Mouse (Mus musculus): ENCODE data around the gene Klk8.

The Klk8 gene

DNA sequence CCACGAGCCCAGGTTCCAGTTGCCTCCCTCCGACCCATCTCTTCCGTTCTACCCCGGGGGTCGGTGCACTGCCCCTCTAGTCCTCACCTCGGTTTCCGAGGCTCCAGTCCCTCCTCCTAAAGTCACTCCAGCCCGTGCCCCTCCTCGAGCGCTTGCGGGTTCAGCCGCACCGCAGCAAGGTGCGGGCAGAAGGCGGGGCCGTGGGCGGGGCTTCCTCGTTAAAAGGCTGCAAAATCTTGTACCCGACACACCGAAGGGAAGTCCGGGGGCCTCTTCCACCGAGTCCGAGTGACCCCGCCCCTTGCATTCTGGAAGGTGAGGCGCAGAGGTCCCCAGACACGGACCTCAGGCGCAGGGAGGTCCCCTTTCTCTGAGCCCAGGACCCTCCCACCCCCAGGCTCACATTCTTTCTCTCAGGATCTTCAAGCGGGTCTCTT, at the start of gene Klk8:
Klk8 (plus strand) TSS at position 245 of the 437 bp plus-strand sequence.
- DNase-seq (ENCODE audit: inconsistent age in 2 of 2, low spot score in 1 of 2) = no peak

DNA sequence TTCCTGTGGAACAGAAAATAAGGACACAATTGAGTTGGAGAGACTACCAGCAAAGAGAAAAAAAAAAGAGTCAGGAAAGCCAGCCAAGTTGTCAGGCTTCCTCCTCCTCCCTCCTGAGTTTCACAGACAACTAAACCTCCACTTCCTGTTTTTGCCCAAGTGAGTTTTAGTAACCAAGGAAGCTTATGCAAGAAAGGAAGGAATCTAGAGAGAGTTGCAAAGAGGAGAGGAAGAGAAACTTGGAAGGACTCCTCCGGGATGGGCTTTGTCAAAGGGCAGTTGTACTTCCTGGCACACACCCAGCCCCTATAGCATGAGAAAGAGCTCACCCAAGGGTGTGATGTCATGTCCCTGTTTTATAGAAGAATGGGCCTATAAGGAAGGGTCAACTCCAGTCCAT, 49.6 kb upstream of the Klk8 start:
- peak in 1 of 2 experiments; percentile 42 for DNase-seq (ENCODE audit: inconsistent age in 2 of 2, low spot score in 1 of 2)

DNA sequence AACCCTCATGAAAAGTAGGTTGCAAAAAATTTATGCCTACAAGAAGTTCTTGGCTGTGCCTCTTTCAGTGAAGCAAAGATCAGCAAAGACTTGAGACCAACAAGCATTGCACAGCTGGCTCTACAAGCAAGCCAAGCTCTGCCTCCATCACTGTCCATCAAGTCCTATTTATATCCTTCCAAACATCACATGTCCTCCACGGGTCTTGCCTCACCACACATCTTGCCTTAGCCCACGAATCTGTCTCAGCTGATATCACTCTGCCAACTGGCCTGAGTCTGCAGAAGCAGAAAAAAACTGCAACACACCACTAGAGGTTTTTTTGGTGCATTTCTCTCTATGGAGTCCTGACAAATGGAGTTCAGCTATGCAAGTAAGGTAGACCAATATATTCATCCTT, 44.6 kb upstream of the Klk8 start:
- no peak for DNase-seq (ENCODE audit: inconsistent age in 2 of 2, low spot score in 1 of 2)

DNA sequence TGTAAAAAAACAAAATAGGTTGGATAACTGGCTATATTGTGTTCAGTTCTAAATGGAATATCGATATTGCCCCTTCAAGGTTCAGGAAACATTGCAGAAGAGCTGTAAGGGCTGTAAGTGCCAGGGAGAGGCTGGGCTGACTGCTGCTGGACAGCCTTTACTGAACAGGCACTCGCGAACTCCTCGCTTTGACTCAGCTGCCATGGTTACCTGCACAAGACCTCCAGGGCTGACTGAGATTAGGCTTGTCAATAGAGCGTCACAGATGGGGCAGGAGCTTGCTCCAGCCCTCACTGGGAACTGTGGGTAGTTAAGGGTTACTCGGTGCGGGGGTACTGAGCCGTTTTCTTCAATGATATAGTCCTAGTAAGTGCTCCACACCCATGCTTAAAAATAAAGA, 30.9 kb upstream of the Klk8 start:
- no peak for DNase-seq (ENCODE audit: inconsistent age in 2 of 2, low spot score in 1 of 2)

DNA sequence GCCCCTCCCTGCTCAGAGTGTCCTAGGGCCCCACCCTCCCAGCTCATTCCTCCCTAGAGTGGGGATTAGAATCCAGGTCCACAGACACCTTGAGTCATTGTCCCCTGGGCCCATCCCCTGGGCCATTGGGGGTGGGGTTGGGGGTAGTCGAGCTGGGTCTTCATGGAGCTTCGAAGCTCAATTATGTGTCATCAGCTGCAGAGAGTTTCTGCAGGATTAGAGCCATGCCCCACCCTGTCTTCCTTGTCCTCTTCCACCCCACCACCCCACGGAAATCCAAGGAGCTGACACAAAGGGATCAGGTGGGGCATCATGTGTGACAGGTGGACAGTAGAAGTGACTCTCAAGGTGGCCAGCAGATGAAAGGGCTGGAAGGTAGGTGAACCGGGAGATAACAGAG, 28.8 kb upstream of the Klk8 start, which contains the start of gene Klk12:
Klk12 (plus strand) TSS at position 301 of the 400 bp plus-strand sequence.
- DNase-seq (ENCODE audit: inconsistent age in 2 of 2, low spot score in 1 of 2) = no peak

DNA sequence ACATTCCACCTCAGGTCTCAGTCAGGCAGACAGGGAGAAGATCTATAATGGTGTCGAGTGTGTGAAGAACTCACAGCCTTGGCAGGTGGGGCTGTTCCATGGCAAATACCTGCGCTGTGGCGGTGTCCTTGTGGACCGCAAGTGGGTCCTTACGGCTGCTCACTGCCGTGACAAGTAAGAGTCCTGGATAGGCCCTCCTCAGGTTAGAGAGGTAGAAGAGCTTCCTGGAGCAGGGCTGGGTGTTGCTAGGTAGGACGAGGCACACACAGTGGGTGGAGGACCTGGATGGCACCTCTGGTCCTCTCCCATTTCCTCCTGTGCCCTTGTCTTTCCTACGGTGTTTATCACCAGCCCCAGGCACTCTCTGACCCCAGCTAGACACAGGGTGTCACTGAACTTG, 27.7 kb upstream of the Klk8 start:
- no peak for DNase-seq (ENCODE audit: inconsistent age in 2 of 2, low spot score in 1 of 2)

DNA sequence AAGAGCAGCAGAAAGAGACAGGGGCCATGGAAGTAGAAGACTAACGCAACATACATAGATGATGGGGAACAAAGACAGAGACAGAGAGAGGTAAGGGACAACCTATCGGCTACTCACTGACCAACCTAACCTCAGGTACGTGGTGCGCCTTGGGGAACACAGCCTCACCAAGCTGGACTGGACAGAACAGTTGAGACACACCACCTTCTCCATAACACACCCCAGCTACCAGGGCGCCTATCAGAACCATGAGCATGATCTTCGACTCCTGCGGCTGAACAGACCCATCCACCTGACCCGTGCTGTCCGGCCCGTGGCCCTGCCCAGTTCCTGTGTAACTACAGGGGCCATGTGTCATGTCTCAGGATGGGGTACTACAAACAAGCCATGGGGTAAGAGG, 26.7 kb upstream of the Klk8 start:
- no peak for DNase-seq (ENCODE audit: inconsistent age in 2 of 2, low spot score in 1 of 2)

DNA sequence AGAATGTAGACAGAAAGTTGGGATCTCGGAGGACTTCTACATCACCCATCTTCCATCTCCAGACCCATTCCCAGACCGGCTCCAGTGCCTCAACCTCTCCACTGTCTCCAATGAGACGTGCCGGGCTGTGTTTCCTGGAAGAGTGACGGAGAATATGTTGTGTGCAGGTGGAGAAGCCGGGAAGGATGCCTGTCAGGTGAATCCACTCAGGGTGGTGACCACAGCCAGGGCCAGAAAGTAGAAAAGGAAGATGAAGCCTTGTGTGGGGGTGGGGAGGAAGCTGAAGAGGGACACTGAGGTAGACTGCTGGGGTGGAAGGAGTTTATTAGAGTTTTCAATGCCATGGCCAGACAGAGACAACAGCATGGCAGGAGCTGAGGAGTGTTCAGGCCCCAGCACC, 25.5 kb upstream of the Klk8 start:
- DNase-seq (ENCODE audit: inconsistent age in 2 of 2, low spot score in 1 of 2) = no peak

DNA sequence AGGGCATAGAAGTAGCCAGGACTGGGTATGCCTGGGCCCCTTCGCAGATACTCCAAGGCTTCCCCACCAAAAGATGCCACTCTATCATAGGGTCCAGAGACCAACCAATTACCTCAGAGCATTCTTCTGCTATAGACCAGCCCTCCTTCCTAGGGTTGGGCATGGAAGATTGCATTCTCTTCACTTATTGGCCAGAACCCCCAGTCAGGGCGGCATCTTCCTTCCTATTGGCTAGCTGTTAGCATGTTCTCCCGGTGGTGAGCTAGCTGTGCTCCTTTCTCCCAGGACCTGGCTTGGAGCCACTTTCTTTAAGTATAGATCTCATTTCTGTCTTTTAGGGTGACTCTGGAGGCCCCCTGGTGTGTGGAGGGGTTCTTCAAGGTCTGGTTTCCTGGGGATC, 24.5 kb upstream of the Klk8 start:
- DNase-seq (ENCODE audit: inconsistent age in 2 of 2, low spot score in 1 of 2) = no peak

DNA sequence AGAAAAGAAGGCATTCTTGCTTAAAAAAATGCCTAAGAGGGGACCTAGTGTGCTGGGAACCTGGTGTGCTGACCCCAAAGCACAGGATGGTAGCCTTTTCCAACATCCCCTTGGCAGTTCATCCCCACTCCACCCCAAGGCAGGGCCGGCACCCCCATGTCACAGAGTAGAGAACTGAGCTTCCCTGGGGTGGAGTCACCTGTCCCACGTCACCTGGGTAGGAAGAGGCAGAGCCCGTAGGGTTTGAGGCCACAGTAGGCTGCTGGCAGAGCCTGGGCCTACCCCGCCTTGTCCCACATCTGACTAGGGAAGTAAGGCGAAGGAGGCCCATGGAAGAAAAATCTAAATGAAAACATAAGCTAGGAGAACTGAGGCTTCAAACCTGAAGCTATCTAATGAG, 23.0 kb upstream of the Klk8 start, which contains the start of gene Klk11:
Klk11 (plus strand) TSS at position 241 of the 400 bp plus-strand sequence.
- no peak for DNase-seq (ENCODE audit: inconsistent age in 2 of 2, low spot score in 1 of 2)

DNA sequence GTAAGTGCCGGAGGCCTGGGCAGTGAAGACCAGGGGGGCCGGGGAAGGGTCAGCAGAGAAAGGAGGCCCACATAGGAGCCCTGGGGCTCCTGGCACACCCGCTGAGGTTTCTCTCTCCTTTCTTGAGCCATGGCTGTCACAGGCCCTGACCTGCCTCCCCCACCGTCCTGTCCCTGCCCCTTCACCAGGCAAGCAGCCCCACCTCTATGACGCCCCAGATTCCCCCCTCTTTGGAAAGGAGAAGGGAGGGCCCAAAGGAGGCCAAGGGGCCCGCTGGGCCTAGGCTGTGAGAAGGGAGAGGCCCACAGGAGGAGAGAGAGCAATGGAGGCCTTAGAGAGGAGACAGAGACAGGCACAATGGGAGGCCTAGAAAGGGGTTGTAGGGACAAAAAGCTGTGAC, 22.6 kb upstream of the Klk8 start:
- no peak for DNase-seq (ENCODE audit: inconsistent age in 2 of 2, low spot score in 1 of 2)

DNA sequence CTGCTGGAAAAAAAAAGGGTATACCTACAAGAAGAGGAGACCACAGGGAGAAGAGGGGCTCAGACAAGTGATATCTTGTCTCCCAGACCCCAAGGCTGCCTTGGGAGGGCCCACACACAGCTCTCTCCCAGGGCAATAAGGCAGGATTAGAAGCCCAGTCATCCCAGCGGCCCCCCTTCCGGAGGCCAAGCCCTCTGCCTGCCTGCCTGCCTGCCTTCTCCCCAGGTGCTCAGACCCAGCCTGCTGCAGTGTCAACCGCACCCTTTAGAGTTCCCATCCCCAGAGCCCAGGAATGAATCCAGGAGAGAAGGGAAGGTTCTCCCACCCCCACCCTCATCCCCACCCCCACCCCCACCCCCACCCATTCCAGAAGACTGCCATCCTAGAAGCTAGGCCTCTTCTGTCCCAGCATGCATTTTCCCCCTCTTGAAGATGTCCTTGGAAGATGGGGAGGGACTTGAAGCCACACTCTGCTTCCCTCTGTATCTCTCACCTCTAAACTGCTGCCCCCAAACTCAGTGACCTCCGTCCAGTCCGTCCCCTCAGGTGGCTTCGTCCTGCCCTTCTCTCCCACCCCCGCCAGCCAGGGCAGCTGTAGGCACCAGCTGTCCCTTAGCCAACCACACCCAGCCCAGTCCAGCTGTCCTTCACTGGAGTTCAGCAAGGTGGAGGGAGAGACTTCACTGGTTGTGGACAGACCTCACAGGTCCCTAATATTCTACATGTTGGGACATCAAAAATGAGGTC, 21.9 kb upstream of the Klk8 start:
- DNase-seq (ENCODE audit: inconsistent age in 2 of 2, low spot score in 1 of 2) = no peak

DNA sequence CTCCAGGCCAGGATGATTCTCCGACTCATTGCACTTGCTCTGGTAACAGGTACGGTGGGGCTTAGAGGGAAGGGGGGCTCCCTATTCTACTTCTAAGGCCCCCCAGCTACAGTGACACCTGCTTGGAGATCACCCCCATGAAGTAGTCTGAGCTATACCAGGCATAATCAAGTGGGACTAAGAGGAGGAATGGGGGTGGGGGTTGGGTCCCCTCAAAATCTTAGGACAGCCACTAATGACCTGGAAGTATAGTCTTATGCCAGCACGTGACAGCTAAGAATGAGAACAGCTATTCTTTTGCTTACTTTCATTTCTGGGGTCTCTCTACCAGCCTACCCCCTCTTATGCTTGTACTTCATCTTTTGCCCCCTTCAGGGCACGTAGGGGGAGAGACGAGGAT, 20.9 kb upstream of the Klk8 start:
- no peak for DNase-seq (ENCODE audit: inconsistent age in 2 of 2, low spot score in 1 of 2)

DNA sequence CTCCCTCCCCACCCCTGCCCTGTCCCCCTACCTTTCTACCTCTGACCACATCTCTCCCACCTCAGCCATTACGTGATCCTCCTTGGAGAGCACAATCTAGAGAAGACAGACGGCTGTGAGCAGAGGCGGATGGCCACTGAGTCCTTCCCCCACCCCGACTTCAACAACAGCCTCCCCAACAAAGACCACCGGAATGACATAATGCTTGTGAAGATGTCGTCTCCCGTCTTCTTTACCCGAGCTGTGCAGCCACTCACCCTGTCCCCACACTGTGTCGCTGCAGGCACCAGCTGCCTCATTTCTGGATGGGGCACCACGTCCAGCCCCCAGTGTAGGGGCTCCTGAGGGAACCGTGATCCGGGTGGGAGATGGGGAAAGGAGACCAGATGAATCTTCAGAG, 20.0 kb upstream of the Klk8 start:
- no peak for DNase-seq (ENCODE audit: inconsistent age in 2 of 2, low spot score in 1 of 2)

DNA sequence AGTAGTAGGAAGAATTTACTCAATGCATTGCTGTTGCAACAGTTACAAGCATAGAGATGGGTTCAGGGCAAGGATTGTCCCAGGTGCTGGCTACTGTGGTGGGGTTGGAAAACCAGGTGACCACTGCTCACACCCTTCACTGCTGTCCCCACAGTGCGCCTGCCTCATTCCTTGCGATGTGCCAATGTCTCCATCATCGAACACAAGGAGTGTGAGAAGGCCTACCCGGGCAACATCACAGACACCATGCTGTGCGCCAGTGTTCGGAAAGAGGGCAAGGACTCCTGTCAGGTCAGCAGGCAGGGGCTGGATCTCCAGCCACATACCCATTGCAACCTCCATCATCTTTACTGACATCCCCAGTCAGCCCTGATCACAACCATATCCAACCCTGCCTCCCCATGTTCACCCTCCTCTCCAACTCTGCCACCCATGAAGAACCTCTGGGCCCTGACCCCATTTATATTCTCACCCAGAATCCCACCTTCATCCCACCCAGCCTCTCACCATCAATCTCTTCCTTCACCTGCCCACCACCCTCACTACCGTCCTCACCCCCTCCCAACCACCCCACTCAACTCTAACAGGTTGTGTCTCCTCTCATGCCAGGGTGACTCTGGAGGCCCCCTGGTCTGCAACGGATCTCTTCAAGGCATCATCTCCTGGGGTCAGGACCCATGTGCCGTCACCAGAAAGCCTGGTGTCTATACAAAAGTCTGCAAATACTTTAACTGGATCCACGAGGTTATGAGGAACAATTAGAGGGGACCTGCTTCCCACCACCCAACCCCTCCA, 19.0 kb upstream of the Klk8 start:
- DNase-seq (ENCODE audit: inconsistent age in 2 of 2, low spot score in 1 of 2) = no peak

DNA sequence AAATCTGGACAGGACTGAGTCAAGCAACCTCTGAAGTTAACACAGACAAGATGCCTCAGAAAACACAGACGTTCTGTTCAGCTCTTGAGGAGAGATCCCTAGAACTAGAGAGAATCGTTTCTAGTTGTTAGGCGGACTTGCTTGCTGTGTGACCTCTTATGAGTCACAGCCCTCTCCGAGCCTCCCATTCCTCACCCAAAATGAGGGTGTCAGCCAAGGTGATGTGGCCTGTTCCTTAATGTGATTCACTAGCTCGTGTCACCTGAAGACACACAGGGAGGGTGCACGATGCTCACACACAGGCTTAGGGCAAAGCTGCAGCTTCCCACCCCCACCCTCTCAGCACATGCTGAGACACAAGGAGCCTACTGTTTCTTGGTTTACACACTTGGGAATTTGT, 17.1 kb upstream of the Klk8 start:
- DNase-seq (ENCODE audit: inconsistent age in 2 of 2, low spot score in 1 of 2) = no peak

DNA sequence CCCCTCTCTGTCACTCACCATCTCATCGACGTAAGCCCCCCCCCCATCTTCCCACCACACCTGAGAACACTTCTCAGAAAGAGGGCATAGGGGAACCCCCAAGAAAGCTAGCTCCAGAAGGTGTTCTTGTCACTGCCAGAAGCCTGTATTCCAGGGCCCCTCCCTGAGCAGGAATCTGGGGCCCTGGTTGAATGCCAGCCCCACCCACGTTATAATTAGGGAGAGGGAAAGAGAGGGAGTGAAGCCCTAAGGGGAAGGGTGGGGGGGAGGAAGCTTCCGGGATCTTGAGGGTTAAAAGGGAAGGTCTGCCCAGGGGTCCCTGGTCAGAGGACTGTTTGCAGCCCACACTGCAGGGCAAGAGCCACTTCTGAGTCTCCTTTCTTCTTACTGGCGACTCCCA, 16.6 kb upstream of the Klk8 start, which contains the start of gene Klk10:
Klk10 (plus strand) TSS at position 290 of the 400 bp plus-strand sequence.
- no peak for DNase-seq (ENCODE audit: inconsistent age in 2 of 2, low spot score in 1 of 2)

DNA sequence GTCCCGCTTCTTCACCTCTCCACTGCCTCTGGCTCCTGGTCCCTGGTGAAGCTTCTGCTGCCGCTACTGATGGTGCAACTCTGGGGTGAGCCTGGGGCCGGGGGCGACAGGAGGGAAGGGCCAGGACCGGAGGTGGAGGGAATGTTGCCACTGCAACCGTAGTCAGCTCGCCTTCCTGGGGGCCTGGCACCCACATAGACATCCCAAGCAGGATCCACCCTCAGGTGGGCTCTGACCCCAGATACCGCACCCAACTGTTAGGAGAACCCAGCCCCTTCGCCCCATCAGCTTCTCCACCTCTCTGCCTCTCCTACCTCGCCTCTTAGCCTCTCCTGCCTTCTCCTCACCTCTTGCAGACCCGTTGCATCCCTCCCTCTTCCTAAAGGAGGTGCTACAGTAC, 15.8 kb upstream of the Klk8 start:
- DNase-seq (ENCODE audit: inconsistent age in 2 of 2, low spot score in 1 of 2) = no peak

DNA sequence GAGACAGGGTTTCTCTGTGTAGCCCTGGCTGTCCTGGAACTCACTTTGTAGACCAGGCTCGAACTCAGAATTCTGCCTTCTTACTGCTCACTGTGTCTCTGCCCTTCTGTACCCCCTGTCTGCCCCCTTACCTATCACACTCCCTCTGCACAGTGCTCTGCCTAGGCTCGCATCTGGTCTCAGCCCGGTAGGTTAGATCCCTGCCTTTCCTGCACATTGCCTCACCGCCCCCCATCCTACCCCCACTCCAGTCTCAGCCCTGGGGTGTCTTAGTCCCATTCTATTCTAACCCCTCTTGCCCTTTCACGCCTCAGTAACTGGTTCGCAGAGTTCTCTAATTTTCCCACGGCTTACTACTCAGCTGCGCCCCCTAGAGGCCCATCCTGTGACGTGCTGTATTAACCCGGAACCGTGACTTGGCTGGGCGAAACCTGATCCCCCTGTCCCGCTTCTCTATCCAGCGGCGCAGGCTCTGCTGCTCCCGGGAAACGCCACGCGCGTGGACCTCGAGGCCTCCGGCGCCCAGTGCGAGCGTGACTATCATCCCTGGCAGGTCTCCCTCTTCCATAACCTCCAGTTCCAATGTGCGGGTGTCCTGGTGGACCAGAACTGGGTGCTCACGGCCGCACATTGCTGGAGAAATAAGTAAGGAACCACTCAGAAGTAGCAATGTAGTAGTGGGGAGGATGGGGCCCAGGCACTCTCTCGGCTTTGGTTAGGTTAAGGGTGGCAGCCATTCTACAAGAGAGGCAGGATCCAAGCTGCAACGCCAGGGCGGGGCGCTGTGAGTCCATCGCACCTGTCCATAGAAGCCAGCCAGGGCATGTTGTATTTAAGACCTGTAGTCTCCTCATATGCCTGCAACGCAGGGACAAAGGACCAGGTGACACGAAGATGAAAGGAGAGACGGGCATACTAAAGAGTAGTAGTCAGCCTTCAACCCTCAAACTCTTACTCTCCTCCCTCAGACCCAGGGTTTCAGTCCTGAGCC, 14.8 kb upstream of the Klk8 start:
- DNase-seq (ENCODE audit: inconsistent age in 2 of 2, low spot score in 1 of 2) = peak; percentile 57 to 91

DNA sequence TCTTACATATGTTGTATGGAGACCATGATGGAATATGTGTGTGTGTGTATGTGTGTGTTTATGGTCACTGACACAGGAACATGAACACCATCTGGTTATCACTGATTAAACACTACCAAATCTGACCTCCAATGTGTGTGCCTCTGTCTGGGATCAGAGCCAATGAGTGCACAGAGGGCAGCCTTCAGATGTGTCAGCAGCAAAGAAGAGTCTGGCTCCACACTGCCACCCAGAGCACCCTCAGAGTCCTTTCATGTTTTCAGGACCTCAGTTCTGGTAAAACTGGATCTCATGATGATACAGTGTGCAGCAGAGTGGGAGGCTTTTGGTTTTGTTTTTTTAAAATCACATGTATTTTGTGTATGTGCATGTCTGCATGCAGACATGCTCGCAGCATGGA, 12.1 kb upstream of the Klk8 start:
- DNase-seq (ENCODE audit: inconsistent age in 2 of 2, low spot score in 1 of 2) = peak; percentile 39 to 75

DNA sequence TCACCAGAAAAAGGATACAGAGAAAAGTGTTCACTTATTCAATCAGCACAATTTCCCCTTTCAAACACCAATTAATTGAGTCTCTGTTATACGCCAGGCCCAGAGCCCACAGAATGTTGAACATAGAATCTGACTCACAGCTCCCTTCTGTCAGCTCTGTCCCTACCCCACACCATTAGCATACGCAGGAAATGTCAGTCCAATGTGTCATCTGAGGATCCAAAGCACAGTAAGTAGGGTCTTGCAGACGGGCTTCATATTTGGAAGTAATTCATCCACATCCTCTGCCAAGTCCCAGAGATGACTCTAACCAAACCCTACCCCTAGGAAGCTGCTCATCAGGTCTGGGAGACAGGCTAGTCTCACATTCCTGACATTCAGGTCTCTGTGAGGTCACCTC, 9.3 kb upstream of the Klk8 start:
- no peak for DNase-seq (ENCODE audit: inconsistent age in 2 of 2, low spot score in 1 of 2)
